Mouse (Mus musculus) embryonic facial prominence, embryonic 11.5 days (tissue): ENCODE measurements around the gene Insig1. TPM values are rescaled to one million over a fixed set of nuclear protein-coding genes. Genes with fewer than 3 reads are reported as not detected.

Source experiments
- ATAC-seq: fragments of 200-750 bp; cut with Nextera tagmentation; replicated peaks from 2 replicates; pipeline ENCODE4 v1.8.0; 2017; ENCODE audit warnings: low read depth; ENCODE audit not compliant: insufficient number of reproducible peaks, low FRiP score, low TSS enrichment
- DNase-seq: peaks from one replicate; pipeline ENCODE4 v3.0.0-alpha.2; 2015; ENCODE audit warnings: low spot score
- H3K27ac ChIP-seq: fragments of 300-500 bp; sonication (generic); replicated peaks from 2 replicates; pipeline ENCODE4 v1.5.1; 2014; ENCODE audit warnings: mild to moderate bottlenecking, low read depth, low read length, control low read depth
- H3K27me3 ChIP-seq: fragments of 300-500 bp; sonication (generic); 2 replicates; pipeline ENCODE4 v1.6.1; 2014; ENCODE audit warnings: mild to moderate bottlenecking, low read length, moderate library complexity, mixed read lengths; ENCODE audit not compliant: control insufficient read depth, insufficient read depth
- H3K36me3 ChIP-seq: fragments of 300-500 bp; sonication (generic); replicated peaks from 2 replicates; pipeline ENCODE4 v1.6.1; 2014; ENCODE audit warnings: low read depth, mild to moderate bottlenecking, low read length, moderate library complexity, mixed read lengths; ENCODE audit not compliant: control insufficient read depth, insufficient read depth
- H3K4me1 ChIP-seq: fragments of 300-500 bp; sonication (generic); 2 replicates; pipeline ENCODE4 v1.6.1; 2014; ENCODE audit warnings: low read length, mixed read lengths; ENCODE audit not compliant: control insufficient read depth, insufficient read depth
- H3K4me2 ChIP-seq: fragments of 300-500 bp; sonication (generic); 2 replicates; pipeline ENCODE4 v1.6.1; 2014; ENCODE audit warnings: low read depth, mild to moderate bottlenecking, control low read depth, low read length, moderate library complexity
- H3K4me3 ChIP-seq: fragments of 300-500 bp; sonication (generic); 2 replicates; pipeline ENCODE4 v1.5.1; 2014; ENCODE audit warnings: low read depth, low read length, control low read depth
- H3K9ac ChIP-seq: fragments of 300-500 bp; sonication (generic); replicated peaks from 2 replicates; pipeline ENCODE4 v1.6.1; 2014; ENCODE audit warnings: mild to moderate bottlenecking, control low read depth, low read length
- H3K9me3 ChIP-seq: fragments of 300-500 bp; sonication (generic); replicated peaks from 2 replicates; pipeline ENCODE4 v1.6.1; 2016; ENCODE audit warnings: mild to moderate bottlenecking, low read length, inconsistent platforms, mixed read lengths; ENCODE audit not compliant: control insufficient read depth
- WGBS: fragments of 180-500 bp; shearing (Covaris S2); extraction: QIAGEN DNeasy Blood & Tissue Kit; methylation state at CpG from one replicate; pipeline ENCODE4 v1.1.7; 2014; 5-methylcytosine and 5-hydroxymethylcytosine counted together
- polyA plus RNA-seq: library from polyadenylated mRNA; unstranded; fragments of >200 nt; fragmentation: Nextera tagmentation; extraction: Ambion mirVana; gene quantifications from 2 replicates; pipeline ENCODE4 v1.2.1, GENCODE M21; 2014

Insig1 gene
- polyA plus RNA-seq, 1 experiment from 2014 or later = 95.2 TPM

DNA sequence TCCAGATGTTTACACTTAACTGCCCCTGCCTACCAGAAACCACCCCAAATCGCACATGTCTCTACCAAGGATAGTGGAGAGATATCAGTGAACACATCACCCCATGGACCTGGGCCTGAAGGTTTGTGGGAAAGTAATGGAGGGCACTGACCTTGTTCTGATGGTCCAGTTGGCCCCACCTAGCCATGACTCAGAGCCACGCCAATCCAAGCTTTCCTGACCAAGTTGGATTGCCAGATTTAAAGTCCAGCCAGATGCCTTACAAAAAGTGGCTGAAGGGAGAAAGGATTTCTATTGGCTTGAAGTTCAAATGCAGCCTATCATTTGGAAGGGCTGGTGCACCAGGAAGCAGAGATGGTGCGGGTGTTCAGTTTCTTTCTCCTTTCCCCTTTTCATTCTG lies 24.2 kb upstream of the Insig1 start:
- H3K9me3 ChIP-seq = no peaks in the 10 kb centered on the region
- H3K4me3 ChIP-seq = no peak overlapping the region
- no peak overlapping the region for H3K27ac ChIP-seq
- no peak overlapping the region for H3K9ac ChIP-seq
- ATAC-seq (no peak), DNase-seq (no peak)
- no peaks in the 10 kb centered on the region for H3K4me1 ChIP-seq
- no peaks in the 10 kb centered on the region for H3K27me3 ChIP-seq
- no peak overlapping the region for H3K4me2 ChIP-seq
- 75% methylated on average over 3 of the region's 3 CpGs for WGBS
- no peaks in the 10 kb centered on the region for H3K36me3 ChIP-seq

GRCm38 (mm10) chr5:28047961-28048360 lies 23.2 kb upstream of the Insig1 start:
- WGBS = 73% methylated on average over 1 of the region's 1 CpGs
- no peak for DNase-seq
- no peak overlapping the region for H3K9ac ChIP-seq
- H3K4me1 ChIP-seq = no peaks in the 10 kb centered on the region
- H3K4me3 ChIP-seq = no peak overlapping the region
- H3K4me2 ChIP-seq = no peak overlapping the region
- H3K36me3 ChIP-seq = no peaks in the 10 kb centered on the region
- H3K27ac ChIP-seq = no peak overlapping the region
- no peaks in the 10 kb centered on the region for H3K27me3 ChIP-seq
- H3K9me3 ChIP-seq = no peaks in the 10 kb centered on the region
- no peak for ATAC-seq

GRCm38 (mm10) chr5:28055450-28055849 lies 15.7 kb upstream of the Insig1 start:
- no peak overlapping the region for H3K4me2 ChIP-seq

GRCm38 (mm10) chr5:28056877-28057276 lies 14.3 kb upstream of the Insig1 start:
- Histone ChIP-seq H3K27me3 (no peaks in the 10 kb centered on the region), H3K4me3 (no peak overlapping the region), H3K9ac (no peak overlapping the region), H3K36me3 (no peaks in the 10 kb centered on the region), H3K4me1 (no peaks in the 10 kb centered on the region), H3K9me3 (no peaks in the 10 kb centered on the region), H3K4me2 (no peak overlapping the region), H3K27ac (no peak overlapping the region)
- whole genome bisulfite sequencing = 82% methylated on average over 3 of the region's 3 CpGs
- DNase-seq (no peak), ATAC-seq (no peak)

More at GRCm38 (mm10) chr5:28055450-28055849, 15.7 kb upstream of the Insig1 start:
- 54% methylated on average over 2 of the region's 2 CpGs for WGBS
- no peak overlapping the region for H3K27ac ChIP-seq
- DNase-seq = no peak
- H3K9ac ChIP-seq = no peak overlapping the region
- H3K27me3 ChIP-seq = no peaks in the 10 kb centered on the region
- no peak overlapping the region for H3K4me3 ChIP-seq
- no peaks in the 10 kb centered on the region for H3K9me3 ChIP-seq
- H3K36me3 ChIP-seq = no peaks in the 10 kb centered on the region
- no peaks in the 10 kb centered on the region for H3K4me1 ChIP-seq
- ATAC-seq = no peak

DNA sequence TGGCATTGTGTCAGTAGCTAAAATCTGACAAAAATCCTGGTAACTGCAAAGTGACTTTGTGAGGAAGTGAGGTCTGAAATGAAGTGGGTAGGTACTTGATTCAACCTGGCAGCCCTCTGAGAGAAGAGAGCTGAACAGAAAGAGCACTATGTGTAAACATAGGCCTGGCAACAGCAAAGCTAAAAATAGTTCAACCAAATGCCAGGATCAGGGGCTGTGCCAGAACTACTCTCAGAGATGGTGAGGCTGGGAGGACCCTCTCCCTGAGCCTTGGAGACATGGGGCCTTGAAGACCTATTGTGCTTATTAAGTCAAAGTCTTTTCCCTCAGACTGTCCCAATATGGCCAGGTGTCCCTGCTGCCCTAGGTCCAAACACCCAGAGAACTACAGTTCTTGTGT lies 10.7 kb upstream of the Insig1 start:
- no peak for DNase-seq
- H3K4me2 ChIP-seq = no peak overlapping the region
- no peak overlapping the region for H3K4me3 ChIP-seq
- no peaks in the 10 kb centered on the region for H3K4me1 ChIP-seq
- no peak overlapping the region for H3K27ac ChIP-seq
- H3K36me3 ChIP-seq = no peaks in the 10 kb centered on the region
- no peaks in the 10 kb centered on the region for H3K9me3 ChIP-seq
- no peak for ATAC-seq
- no peak overlapping the region for H3K9ac ChIP-seq
- no peaks in the 10 kb centered on the region for H3K27me3 ChIP-seq

DNA sequence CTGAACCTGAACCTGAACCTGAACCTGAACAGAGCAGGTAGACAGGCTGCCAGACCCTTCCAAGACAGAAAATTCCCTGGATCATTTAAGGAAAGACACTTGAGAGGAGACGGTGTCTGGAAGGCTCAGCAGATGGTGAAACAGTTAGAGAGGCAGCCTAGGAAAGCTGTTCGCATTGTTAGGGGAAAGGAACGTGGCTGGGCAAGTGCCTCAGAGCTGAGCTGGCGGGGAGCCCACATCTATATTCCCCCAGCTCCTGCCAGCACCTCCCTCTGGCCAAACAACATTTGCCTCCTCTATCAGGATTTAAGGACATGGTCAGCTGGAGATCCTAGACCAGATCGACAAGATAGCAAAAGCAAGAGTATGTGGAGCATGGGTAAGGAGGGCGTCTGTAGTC lies 10.2 kb upstream of the Insig1 start:
- ATAC-seq = no peak
- Histone ChIP-seq H3K4me1 (no peaks in the 10 kb centered on the region), H3K9ac (no peak overlapping the region), H3K36me3 (no peaks in the 10 kb centered on the region), H3K27ac (no peak overlapping the region), H3K9me3 (no peaks in the 10 kb centered on the region), H3K4me3 (no peak overlapping the region), H3K4me2 (no peak overlapping the region), H3K27me3 (no peaks in the 10 kb centered on the region)
- no peak for DNase-seq
- 79% methylated on average over 6 of the region's 6 CpGs for WGBS

- no peak overlapping the region for H3K27ac ChIP-seq
- H3K9ac ChIP-seq = no peak overlapping the region
- no peaks in the 10 kb centered on the region for H3K27me3 ChIP-seq
- no peak overlapping the region for H3K4me2 ChIP-seq
- H3K4me3 ChIP-seq = no peak overlapping the region
- no peaks in the 10 kb centered on the region for H3K4me1 ChIP-seq
- WGBS = 73% methylated on average over 3 of the region's 3 CpGs
- H3K36me3 ChIP-seq = no peaks in the 10 kb centered on the region
- peak; percentile 25 for DNase-seq
- ATAC-seq = 0 out of 2 replicates have a peak, but pooled peaks have one; percentile 27
- no peaks in the 10 kb centered on the region for H3K9me3 ChIP-seq
Measured at GRCm38 (mm10) chr5:28063989-28064624, 7.1 kb upstream of the Insig1 start.

GRCm38 (mm10) chr5:28065275-28065674 lies 5.9 kb upstream of the Insig1 start:
- Histone ChIP-seq H3K9me3 (no peaks in the 10 kb centered on the region), H3K4me1 (no peaks in the 10 kb centered on the region; the same call in 1 of the 2 replicates), H3K9ac (no peak overlapping the region), H3K4me2 (no peak overlapping the region), H3K36me3 (no peaks in the 10 kb centered on the region), H3K4me3 (no peak overlapping the region), H3K27me3 (no peaks in the 10 kb centered on the region), H3K27ac (no peak overlapping the region)
- 78% methylated on average over 4 of the region's 4 CpGs for WGBS
- DNase-seq (no peak), ATAC-seq (no peak)
